ENCODE assay signal across 8 mouse cellular contexts in genomic region chr2:150136435-150136897, GRCm38 (mm10). TPM values are rescaled to one million over a fixed set of nuclear protein-coding genes. Genes with fewer than 3 reads are reported as not detected.
DNase-seq lines count a peak whose midpoint lies in the region; ATAC-seq and TF ChIP-seq lines count a peak whose summit lies in the region.

Zfp120 (minus strand) TSS chr2:150136708.

- peaks cover 8% of the 10 kb centered on the region for H3K4me1 ChIP-seq in hindbrain, embryonic 10.5 days (replicated peaks)
- peaks cover 2% of the 10 kb centered on the region; the same call in 1 of the 2 replicates for H3K4me1 ChIP-seq in lung, postnatal 0 days (ENCODE audit: insufficient read depth, low read depth, low read length)

- peak within 1 kb of the TSS; percentile 68 for H3K9ac ChIP-seq in lung, postnatal 0 days (replicated peaks; ENCODE audit: low read depth)

- peaks cover 6% of the 10 kb centered on the region; the same call in 1 of the 2 replicates for H3K9me3 ChIP-seq in hindbrain, embryonic 10.5 days
- no peaks in the 10 kb centered on the region for H3K9me3 ChIP-seq in lung, postnatal 0 days (ENCODE audit: low read length)

- WGBS in hindbrain, embryonic 10.5 days: under 1% methylated on average over 13 of the region's 13 CpGs
- under 1% methylated on average over 13 of the region's 13 CpGs for WGBS in lung, postnatal 0 days

- H3K36me3 ChIP-seq in hindbrain, embryonic 10.5 days: peaks cover 21% of the 10 kb centered on the region
- no peaks in the 10 kb centered on the region for H3K36me3 ChIP-seq in lung, postnatal 0 days (ENCODE audit: insufficient read depth, low read length)

- H3K27ac ChIP-seq in hindbrain, embryonic 10.5 days: peak within 1 kb of the TSS; percentile 89
- peak within 1 kb of the TSS; percentile 85 for H3K27ac ChIP-seq in lung, postnatal 0 days (ENCODE audit: low read length)

- TF ChIP-seq EP300 in lung, postnatal 0 days (IDR thresholded peaks at IDR 0.05): no peak

- H3K27me3 ChIP-seq in hindbrain, embryonic 10.5 days (ENCODE audit: insufficient read depth, poor library complexity, severe bottlenecking): no peaks in the 10 kb centered on the region
- H3K27me3 ChIP-seq in lung, postnatal 0 days (replicated peaks; ENCODE audit: insufficient read depth, low read length): no peaks in the 10 kb centered on the region

- peak within 1 kb of the TSS; percentile 81 for H3K4me3 ChIP-seq in hindbrain, embryonic 10.5 days
- peak within 1 kb of the TSS; percentile 68 for H3K4me3 ChIP-seq in lung, postnatal 0 days (ENCODE audit: low read depth, low read length)

- peak within 1 kb of the TSS; percentile 58 for H3K4me2 ChIP-seq in lung, postnatal 0 days (replicated peaks; ENCODE audit: low read depth, low read length)

- TF ChIP-seq CTCF in lung, postnatal 0 days (IDR thresholded peaks at IDR 0.05): 0 out of 2 replicates have a peak, but pooled peaks have one; percentile 7

- DNase-seq in MN1 (ENCODE audit: low spot score): peak; percentile 96
- DNase-seq in cerebellum, adult 9-10 months: peak; percentile 93
- DNase-seq in hindbrain, embryonic 10.5 days (ENCODE audit: low spot score): peak; percentile 82
- DNase-seq in layer of hippocampus, adult 9-11 months: peak; percentile 96
- DNase-seq in lung, postnatal 0 days (ENCODE audit: low spot score): peak; percentile 97
- peak; percentile 57 for DNase-seq in ovary, postnatal 14 days (ENCODE audit: low spot score)
- peak; percentile 85 for DNase-seq in thymus, postnatal 14 days

- peak; percentile 100 for ATAC-seq in frontal cortex, adult (ENCODE audit: low TSS enrichment)
- ATAC-seq in lung, postnatal 0 days: peak; percentile 100

RNA-seq across cellular contexts. Expression of gene Zfp120, which starts in this region (rescaled TPM):
- polyA plus RNA-seq in hindbrain, embryonic 10.5 days (2016; fragmentation: Nextera tagmentation; extraction: Ambion mirVana): 4.1 and 6.8 TPM in 2 replicates
- polyA plus RNA-seq in lung, postnatal 0 days (2015; fragmentation: Nextera tagmentation; extraction: Ambion mirVana): 7.7 and 8.2 TPM in 2 replicates

Comparison
In these comparisons a context has a peak if more than half of its experiments do, and no peak if none do; other contexts are left out.
1. Peak in every context shown above with its lines: DNase-seq, ATAC-seq, H3K4me3 ChIP-seq and H3K27ac ChIP-seq.